Mouse (Mus musculus): ENCODE measurements at regions not wholly inside any gene's neighbourhood (a gene's known extent, or its start where the extent isn't known, plus 50 kb on each side); places are given as distances from the start of the nearest gene placed in this dataset.

DNA sequence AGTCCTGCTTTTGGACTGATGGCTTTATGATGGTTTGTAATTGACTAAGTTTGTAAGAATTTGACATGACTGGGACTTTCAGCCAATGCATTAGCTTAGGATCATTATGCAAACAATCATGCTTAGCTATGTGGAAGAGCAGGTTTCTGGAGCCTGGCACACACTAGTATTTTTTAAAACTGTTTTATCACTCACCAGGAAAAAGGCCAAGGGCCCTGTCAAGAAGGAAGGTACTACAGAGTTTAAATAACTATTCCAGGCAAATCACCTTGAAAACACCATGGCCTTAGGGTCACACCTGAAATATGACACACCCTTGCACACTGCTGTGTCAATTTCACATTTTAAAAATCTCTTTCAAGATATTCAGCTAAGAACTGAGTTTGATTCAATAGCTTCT, 341.0 kb downstream of the Nr2f2 start:
- Histone ChIP-seq H3K27me3 (replicated peaks; ENCODE audit: control insufficient read depth, insufficient read depth, low read length) (no peaks in the 10 kb centered on the region), H3K4me1 (ENCODE audit: control insufficient read depth, insufficient read depth, low read length) (no peaks in the 10 kb centered on the region), H3K27ac (ENCODE audit: insufficient read depth, low read depth, low read length) (no peak overlapping the region), H3K4me3 (ENCODE audit: insufficient read depth, low read depth, low read length) (no peak overlapping the region), H3K36me3 (ENCODE audit: control insufficient read depth, insufficient read depth, low read length) (no peaks in the 10 kb centered on the region)
- TF ChIP-seq CTCF (conservative IDR thresholded peaks at IDR 0.05; ENCODE audit: insufficient read depth, insufficient read length, low read depth, low read length) (no peak), POLR2A (IDR thresholded peaks at IDR 0.05; ENCODE audit: low read depth, low read length) (no peak)
- peak; percentile 41 for DNase-seq

DNA sequence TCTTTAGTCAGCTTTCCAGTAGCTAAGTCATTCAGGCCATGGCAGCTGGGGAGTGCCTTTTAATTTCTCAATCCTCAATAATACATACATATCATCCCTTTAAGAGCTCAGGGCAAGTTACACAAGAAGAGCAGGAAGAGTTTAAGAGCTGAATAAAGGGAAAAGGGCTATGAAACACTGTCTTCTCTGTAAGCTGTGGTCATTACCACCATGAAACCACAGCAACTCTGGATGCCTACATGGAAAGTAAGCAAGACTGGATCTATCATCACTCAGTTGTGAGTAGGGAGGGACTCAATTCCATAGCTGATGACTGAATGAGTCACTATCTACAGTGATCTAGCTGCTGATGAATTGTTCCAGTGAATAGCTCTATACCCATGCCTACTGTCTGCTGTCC, 349.9 kb downstream of the Nr2f2 start:
- no peaks in the 10 kb centered on the region for H3K27me3 ChIP-seq (replicated peaks; ENCODE audit: control insufficient read depth, insufficient read depth, low read length)
- no peak for TF ChIP-seq CTCF (conservative IDR thresholded peaks at IDR 0.05; ENCODE audit: insufficient read depth, insufficient read length, low read depth, low read length)
- TF ChIP-seq POLR2A (IDR thresholded peaks at IDR 0.05; ENCODE audit: low read depth, low read length), result no peak
- no peak overlapping the region for H3K27ac ChIP-seq (ENCODE audit: insufficient read depth, low read depth, low read length)
- no peak for DNase-seq
- H3K4me1 ChIP-seq (ENCODE audit: control insufficient read depth, insufficient read depth, low read length), result no peaks in the 10 kb centered on the region
- no peak overlapping the region for H3K4me3 ChIP-seq (ENCODE audit: insufficient read depth, low read depth, low read length)
- H3K36me3 ChIP-seq (ENCODE audit: control insufficient read depth, insufficient read depth, low read length), result no peaks in the 10 kb centered on the region

- Histone ChIP-seq H3K27me3 (replicated peaks; ENCODE audit: control insufficient read depth, insufficient read depth, low read length) (no peaks in the 10 kb centered on the region), H3K4me1 (ENCODE audit: control insufficient read depth, insufficient read depth, low read length) (no peaks in the 10 kb centered on the region), H3K36me3 (ENCODE audit: control insufficient read depth, insufficient read depth, low read length) (no peaks in the 10 kb centered on the region), H3K27ac (ENCODE audit: insufficient read depth, low read depth, low read length) (no peak overlapping the region), H3K4me3 (ENCODE audit: insufficient read depth, low read depth, low read length) (no peak overlapping the region)
- TF ChIP-seq CTCF (conservative IDR thresholded peaks at IDR 0.05; ENCODE audit: insufficient read depth, insufficient read length, low read depth, low read length), result no peak
- no peak for TF ChIP-seq POLR2A (IDR thresholded peaks at IDR 0.05; ENCODE audit: low read depth, low read length)
- WGBS, result 81% methylated on average over 8 of the region's 8 CpGs
- no peak for DNase-seq
Observed at GRCm38 (mm10) chr7:70003200-70003986, 363.1 kb downstream of the Nr2f2 start.

- Histone ChIP-seq H3K4me3 (ENCODE audit: insufficient read depth, low read depth, low read length) (no peak overlapping the region), H3K36me3 (ENCODE audit: control insufficient read depth, insufficient read depth, low read length) (no peaks in the 10 kb centered on the region), H3K4me1 (ENCODE audit: control insufficient read depth, insufficient read depth, low read length) (no peaks in the 10 kb centered on the region), H3K27me3 (replicated peaks; ENCODE audit: control insufficient read depth, insufficient read depth, low read length) (no peaks in the 10 kb centered on the region), H3K27ac (ENCODE audit: insufficient read depth, low read depth, low read length) (no peak overlapping the region)
- TF ChIP-seq CTCF (conservative IDR thresholded peaks at IDR 0.05; ENCODE audit: insufficient read depth, insufficient read length, low read depth, low read length) (no peak), POLR2A (IDR thresholded peaks at IDR 0.05; ENCODE audit: low read depth, low read length) (no peak)
- DNase-seq, result no peak
- 53% methylated on average over 1 of the region's 1 CpGs for WGBS
Observed at GRCm38 (mm10) chr7:69998756-69999155, 367.8 kb downstream of the Nr2f2 start.

DNA sequence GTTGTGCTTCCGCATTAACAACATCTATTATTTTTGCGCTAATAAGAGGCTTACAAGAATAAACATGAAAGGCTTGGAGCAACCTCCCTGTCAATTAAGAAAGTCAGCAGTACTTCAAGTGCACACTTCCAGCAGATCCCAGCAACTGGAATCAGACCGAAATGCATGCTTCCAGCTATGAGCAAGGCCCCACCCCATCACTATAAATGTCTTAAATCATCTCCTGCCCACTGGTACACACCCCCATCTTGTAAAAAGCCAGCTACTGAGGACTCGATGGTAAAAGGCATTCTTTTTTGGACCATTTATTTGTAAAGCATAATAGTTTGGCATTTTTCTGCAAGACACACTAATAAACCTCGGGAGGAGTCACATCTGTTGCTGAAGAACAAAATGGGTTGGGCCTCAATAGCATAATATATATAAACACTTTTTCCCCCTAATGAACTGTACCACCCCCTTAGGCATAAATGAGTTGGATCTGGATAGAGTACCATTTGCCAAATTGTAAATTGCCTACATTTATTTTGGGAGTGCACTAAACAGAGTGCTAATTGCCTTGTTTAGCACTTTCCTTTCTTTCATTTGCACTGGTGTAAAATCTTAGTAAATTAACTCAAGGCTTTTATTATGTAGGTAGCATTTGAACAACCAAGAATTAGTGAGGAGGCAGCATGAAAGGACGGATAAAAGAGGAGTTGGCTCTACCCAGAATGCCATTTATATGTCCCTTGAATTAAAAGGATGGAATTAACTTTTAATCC, 371.8 kb downstream of the Nr2f2 start:
- Histone ChIP-seq H3K4me3 (ENCODE audit: insufficient read depth, low read depth, low read length) (no peak overlapping the region), H3K27me3 (replicated peaks; ENCODE audit: control insufficient read depth, insufficient read depth, low read length) (no peaks in the 10 kb centered on the region; the same call in 1 of the 2 replicates), H3K4me1 (ENCODE audit: control insufficient read depth, insufficient read depth, low read length) (no peaks in the 10 kb centered on the region), H3K27ac (ENCODE audit: insufficient read depth, low read depth, low read length) (no peak overlapping the region), H3K36me3 (ENCODE audit: control insufficient read depth, insufficient read depth, low read length) (no peaks in the 10 kb centered on the region)
- no peak for DNase-seq
- TF ChIP-seq POLR2A (IDR thresholded peaks at IDR 0.05; ENCODE audit: low read depth, low read length) (no peak), CTCF (conservative IDR thresholded peaks at IDR 0.05; ENCODE audit: insufficient read depth, insufficient read length, low read depth, low read length) (no peak)
- 67% methylated on average over 6 of the region's 6 CpGs for WGBS

DNA sequence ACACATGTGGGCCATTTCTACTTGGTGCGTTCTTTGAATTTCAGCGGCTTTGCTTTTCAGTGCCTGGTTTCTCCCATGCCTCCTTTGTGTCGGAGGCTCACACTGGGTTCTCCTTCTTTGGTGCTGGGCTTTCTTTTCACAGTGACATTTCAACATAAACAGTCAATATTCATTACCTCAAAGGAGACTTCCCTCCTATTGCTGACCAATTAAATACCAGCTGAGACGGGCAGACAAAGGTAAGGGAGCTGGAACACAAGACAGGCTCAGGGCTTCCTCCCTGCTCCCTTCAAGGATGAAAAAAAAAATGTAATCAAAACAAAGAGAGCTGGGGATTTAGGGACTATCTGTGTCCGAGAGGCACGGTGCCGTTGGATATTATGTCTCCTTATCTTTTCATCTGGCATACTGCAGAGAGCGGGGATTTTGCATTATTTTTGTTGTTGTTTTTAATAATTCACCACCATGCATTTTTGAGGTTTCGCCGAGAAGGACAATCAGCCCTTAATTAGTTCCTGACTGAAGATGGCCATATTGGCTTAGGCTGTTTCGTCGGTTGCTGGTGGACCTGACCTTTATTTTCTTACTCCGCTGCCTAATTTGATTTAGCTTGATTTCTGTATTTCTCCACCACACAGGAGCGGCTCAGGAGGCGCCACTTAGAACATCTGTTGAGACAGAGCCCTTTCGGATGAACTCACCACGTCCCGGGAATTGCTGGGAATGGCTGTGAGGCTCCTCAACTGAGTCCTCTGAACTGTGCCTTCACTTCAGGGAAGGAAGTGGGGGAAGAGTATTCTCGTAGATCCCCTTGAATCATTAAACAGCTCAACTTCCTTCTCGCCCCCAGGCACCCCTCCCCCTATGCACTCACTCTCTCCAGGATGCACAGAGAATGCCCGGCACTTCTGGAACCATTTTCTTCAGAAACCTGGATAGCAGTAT, 373.9 kb downstream of the Nr2f2 start:
- TF ChIP-seq POLR2A (IDR thresholded peaks at IDR 0.05; ENCODE audit: low read depth, low read length) (no peak), CTCF (conservative IDR thresholded peaks at IDR 0.05; ENCODE audit: insufficient read depth, insufficient read length, low read depth, low read length) (no peak)
- WGBS, result 17% methylated on average over 21 of the region's 21 CpGs
- Histone ChIP-seq H3K36me3 (ENCODE audit: control insufficient read depth, insufficient read depth, low read length) (no peaks in the 10 kb centered on the region), H3K4me3 (ENCODE audit: insufficient read depth, low read depth, low read length) (no peak overlapping the region), H3K27me3 (replicated peaks; ENCODE audit: control insufficient read depth, insufficient read depth, low read length) (no peaks in the 10 kb centered on the region; the same call in 1 of the 2 replicates), H3K27ac (ENCODE audit: insufficient read depth, low read depth, low read length) (no peak overlapping the region), H3K4me1 (ENCODE audit: control insufficient read depth, insufficient read depth, low read length) (no peaks in the 10 kb centered on the region)
- DNase-seq, result peak; percentile 4
